Mouse (Mus musculus) forebrain, postnatal 0 days (tissue): Measurements from ENCODE around the gene Abtb1. TPM values are rescaled to one million over a fixed set of nuclear protein-coding genes. Genes with fewer than 3 reads are reported as not detected.

Experiments
- ATAC-seq: fragments of 200-750 bp; cut with Nextera tagmentation; 2 replicates; pipeline ENCODE4 v1.8.0; 2017; ENCODE audit warnings: mild to moderate bottlenecking, moderate library complexity
- DNase-seq: peaks from one replicate; pipeline ENCODE4 v3.0.0-alpha.2; 2015
- H3K27ac ChIP-seq: fragments of 300-500 bp; sonication (generic); 2 replicates; pipeline ENCODE4 v1.5.1; 2014; ENCODE audit warnings: low read depth, mild to moderate bottlenecking, antibody characterized with exemption, low read length, moderate library complexity, mixed read lengths
- H3K27me3 ChIP-seq: fragments of 300-500 bp; sonication (generic); 2 replicates; pipeline ENCODE4 v1.6.1; 2014; ENCODE audit warnings: mild to moderate bottlenecking, low read length, mixed read lengths; ENCODE audit not compliant: insufficient read depth
- H3K36me3 ChIP-seq: fragments of 300-500 bp; sonication (generic); 2 replicates; pipeline ENCODE4 v1.6.1; 2014; ENCODE audit warnings: mild to moderate bottlenecking, moderate library complexity; ENCODE audit not compliant: insufficient read depth
- H3K4me1 ChIP-seq: fragments of 300-500 bp; sonication (generic); 2 replicates; pipeline ENCODE4 v1.6.1; 2014; ENCODE audit warnings: antibody characterized with exemption; ENCODE audit not compliant: insufficient read depth
- H3K4me2 ChIP-seq: fragments of 300-500 bp; sonication (generic); 2 replicates; pipeline ENCODE4 v1.6.1; 2014; ENCODE audit warnings: low read depth, mild to moderate bottlenecking, moderate library complexity
- H3K4me3 ChIP-seq: fragments of 300-500 bp; sonication (generic); 2 replicates; pipeline ENCODE4 v1.5.1; 2014; ENCODE audit warnings: low read depth, low read length, mixed read lengths
- H3K9ac ChIP-seq: fragments of 300-500 bp; sonication (generic); 2 replicates; pipeline ENCODE4 v1.6.1; 2014; ENCODE audit warnings: mild to moderate bottlenecking
- H3K9me3 ChIP-seq: fragments of 300-500 bp; sonication (generic); 2 replicates; pipeline ENCODE4 v1.6.1; 2016; ENCODE audit warnings: low read length
- CTCF ChIP-seq: sonication (generic); IDR thresholded peaks from 2 replicates; pipeline ENCODE4 v1.5.1; 2016; ENCODE audit warnings: antibody characterized with exemption, control low read depth, low read depth
- WGBS: fragments of 180-500 bp; shearing (Covaris S2); extraction: QIAGEN DNeasy Blood & Tissue Kit; methylation state at CpG from one replicate; pipeline ENCODE4 v1.1.7; 2014; 5-methylcytosine and 5-hydroxymethylcytosine counted together
- polyA plus RNA-seq: library from polyadenylated mRNA; unstranded; fragments of >200 nt; fragmentation: Nextera tagmentation; extraction: Ambion mirVana; gene quantifications from 2 replicates; pipeline ENCODE4 v1.2.1, GENCODE M21; 2015
- total RNA-seq: library from RNA; depleted of rRNA; stranded (reverse); fragments of >200 nt; gene quantifications from 2 replicates; pipeline ENCODE4 v1.2.3, GENCODE M21; 2014; rRNA removed

The Abtb1 gene
- total and polyA plus RNA-seq, 2 experiments from 2014 or later, result 30.4 to 50.5 TPM

DNA sequence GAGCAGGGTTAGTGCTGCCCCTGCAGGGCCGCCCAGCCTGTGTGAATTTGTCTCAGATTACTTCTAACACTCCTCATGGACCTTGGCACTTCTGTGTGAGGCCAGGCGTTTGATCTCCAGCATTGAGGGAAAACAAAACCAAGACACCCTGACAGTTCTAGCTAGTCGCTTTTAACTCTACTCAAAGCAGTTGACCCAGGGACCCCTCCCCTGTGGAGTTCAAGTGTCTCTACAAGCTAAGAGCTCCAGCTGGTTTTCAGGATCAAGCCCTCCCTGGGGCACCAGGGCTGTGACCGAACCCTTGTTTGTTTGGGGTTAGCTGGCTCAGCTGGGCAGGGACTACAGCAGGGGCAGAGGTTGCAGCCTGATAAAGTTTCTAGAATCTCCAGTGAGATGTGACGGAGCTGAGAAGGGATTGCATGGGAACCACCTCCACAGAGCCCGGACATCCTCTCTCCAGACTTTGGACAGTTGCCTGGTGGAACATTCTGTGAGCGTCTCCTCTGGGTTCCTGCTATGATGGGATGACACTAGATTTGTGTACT is 49.6 kb downstream of the Abtb1 start:
- no peak overlapping the region for H3K4me3 ChIP-seq
- TF ChIP-seq CTCF, result no peak
- DNase-seq (no peak), ATAC-seq (no peak)
- WGBS, result 50% methylated on average over 7 of the region's 7 CpGs
- H3K27ac ChIP-seq, result no peak overlapping the region
- H3K9ac ChIP-seq, result no peak overlapping the region
- H3K4me2 ChIP-seq, result no peak overlapping the region
- no peaks in the 10 kb centered on the region for H3K36me3 ChIP-seq
- H3K4me1 ChIP-seq, result peaks cover 19% of the 10 kb centered on the region
- no peaks in the 10 kb centered on the region for H3K27me3 ChIP-seq
- H3K9me3 ChIP-seq, result no peaks in the 10 kb centered on the region

DNA sequence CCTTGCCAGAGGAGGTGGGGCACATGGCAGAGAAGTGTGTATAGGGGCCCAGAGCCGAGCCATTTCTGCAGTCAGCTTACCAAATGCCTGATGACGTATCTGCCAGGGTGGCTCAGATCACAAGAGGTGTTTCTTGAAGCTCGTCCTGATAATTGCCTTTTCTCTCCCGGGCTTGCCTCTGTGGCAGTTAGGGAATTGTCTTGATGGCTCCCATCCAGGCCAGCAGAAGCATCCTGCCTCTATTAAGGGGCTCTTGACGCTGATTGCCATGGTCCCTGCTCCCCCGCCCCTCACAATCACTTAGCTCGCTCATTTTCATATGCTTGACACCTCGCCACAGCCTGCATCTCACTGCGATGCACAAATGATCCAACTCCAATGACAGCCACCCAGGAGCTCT is 50.5 kb downstream of the Abtb1 start:
- Histone ChIP-seq H3K4me1 (peaks cover 21% of the 10 kb centered on the region), H3K27me3 (no peaks in the 10 kb centered on the region), H3K9me3 (no peaks in the 10 kb centered on the region), H3K9ac (no peak overlapping the region), H3K4me2 (no peak overlapping the region), H3K4me3 (no peak overlapping the region), H3K36me3 (no peaks in the 10 kb centered on the region), H3K27ac (no peak overlapping the region)
- ATAC-seq (peak; percentile 32; the same call in 1 of the 2 replicates), DNase-seq (no peak)
- no peak for TF ChIP-seq CTCF
- WGBS, result 28% methylated on average over 9 of the region's 9 CpGs

GRCm38 (mm10) chr6:88788219-88788618 is 53.6 kb downstream of the Abtb1 start:
- H3K4me2 ChIP-seq, result no peak overlapping the region
- peaks cover 26% of the 10 kb centered on the region for H3K4me1 ChIP-seq
- H3K9me3 ChIP-seq, result no peaks in the 10 kb centered on the region
- no peaks in the 10 kb centered on the region for H3K27me3 ChIP-seq
- no peak for DNase-seq
- 0 out of 2 replicates have a peak, but pooled peaks have one; percentile 10 for ATAC-seq
- H3K27ac ChIP-seq, result 0 out of 2 replicates have a peak overlapping the region, but pooled peaks have one; percentile 45
- WGBS, result 56% methylated on average over 11 of the region's 11 CpGs
- no peaks in the 10 kb centered on the region for H3K36me3 ChIP-seq
- H3K4me3 ChIP-seq, result no peak overlapping the region
- TF ChIP-seq CTCF, result no peak
- H3K9ac ChIP-seq, result no peak overlapping the region

DNA sequence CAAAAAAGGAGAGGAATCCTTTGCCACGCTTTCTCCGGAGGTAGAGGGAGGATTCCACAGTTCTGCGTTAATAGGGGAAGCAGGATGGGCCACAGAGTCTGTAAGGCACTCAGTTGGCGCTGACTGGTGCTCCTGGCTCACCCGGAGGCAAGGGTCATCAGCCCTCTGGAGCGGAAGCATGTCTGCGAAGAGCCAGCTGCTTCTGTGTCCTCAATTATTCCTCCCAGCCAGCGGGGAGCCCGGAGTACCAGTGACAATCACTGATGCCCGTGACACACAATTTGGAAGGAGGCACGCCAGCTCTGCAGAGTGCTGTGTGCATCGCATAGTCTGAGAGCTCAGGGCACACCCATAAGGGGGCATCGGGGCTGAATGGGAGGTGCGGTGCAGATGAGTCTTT is 54.3 kb downstream of the Abtb1 start:
- Histone ChIP-seq H3K27ac (peak overlapping the region; percentile 40; the same call in 1 of the 2 replicates), H3K27me3 (no peaks in the 10 kb centered on the region), H3K36me3 (no peaks in the 10 kb centered on the region), H3K4me3 (no peak overlapping the region), H3K4me2 (no peak overlapping the region), H3K4me1 (peaks cover 26% of the 10 kb centered on the region), H3K9ac (no peak overlapping the region), H3K9me3 (no peaks in the 10 kb centered on the region)
- 43% methylated on average over 14 of the region's 14 CpGs for whole genome bisulfite sequencing
- ATAC-seq (peak; percentile 58), DNase-seq (no peak)
- no peak for TF ChIP-seq CTCF

GRCm38 (mm10) chr6:88786732-88787445 is 54.9 kb downstream of the Abtb1 start:
- Histone ChIP-seq H3K9me3 (no peaks in the 10 kb centered on the region), H3K27me3 (no peaks in the 10 kb centered on the region), H3K36me3 (no peaks in the 10 kb centered on the region), H3K4me1 (peaks cover 26% of the 10 kb centered on the region), H3K9ac (no peak overlapping the region), H3K4me3 (no peak overlapping the region), H3K4me2 (no peak overlapping the region), H3K27ac (peak overlapping the region; percentile 45; the same call in 1 of the 2 replicates)
- WGBS, result 82% methylated on average over 15 of the region's 15 CpGs
- DNase-seq, result no peak
- no peak for TF ChIP-seq CTCF
- ATAC-seq, result no peak; the same call in 1 of the 2 replicates

Other genes with a start within 250 kb of the Abtb1 start
- 0.08 and 0.29 TPM in 2 replicates for gene Kbtbd12, start 204.0 kb downstream of the Abtb1 start, total RNA-seq
- gene Kbtbd12, start 204.0 kb downstream of the Abtb1 start, polyA plus RNA-seq, result 0.14 and 0.24 TPM in 2 replicates
- 35.1 and 37.5 TPM in 2 replicates for gene Mgll, start 117.6 kb downstream of the Abtb1 start, total RNA-seq
- gene Mgll, start 117.6 kb downstream of the Abtb1 start, polyA plus RNA-seq, result 48.7 and 60.7 TPM in 2 replicates
- 917 and 954 TPM in 2 replicates for gene Podxl2, start 33.1 kb upstream of the Abtb1 start, total RNA-seq
- gene Podxl2, start 33.1 kb upstream of the Abtb1 start, polyA plus RNA-seq, result 702 and 718 TPM in 2 replicates
- 14.8 and 19.3 TPM in 2 replicates for gene Mcm2, start 56.8 kb upstream of the Abtb1 start, total RNA-seq
- gene Mcm2, start 56.8 kb upstream of the Abtb1 start, polyA plus RNA-seq, result 14.1 and 14.9 TPM in 2 replicates
- gene Tpra1, start 60.3 kb upstream of the Abtb1 start, total RNA-seq, result 45.0 and 69.2 TPM in 2 replicates
- gene Tpra1, start 60.3 kb upstream of the Abtb1 start, polyA plus RNA-seq, result 35.0 and 41.4 TPM in 2 replicates